In the genomic region with DNA sequence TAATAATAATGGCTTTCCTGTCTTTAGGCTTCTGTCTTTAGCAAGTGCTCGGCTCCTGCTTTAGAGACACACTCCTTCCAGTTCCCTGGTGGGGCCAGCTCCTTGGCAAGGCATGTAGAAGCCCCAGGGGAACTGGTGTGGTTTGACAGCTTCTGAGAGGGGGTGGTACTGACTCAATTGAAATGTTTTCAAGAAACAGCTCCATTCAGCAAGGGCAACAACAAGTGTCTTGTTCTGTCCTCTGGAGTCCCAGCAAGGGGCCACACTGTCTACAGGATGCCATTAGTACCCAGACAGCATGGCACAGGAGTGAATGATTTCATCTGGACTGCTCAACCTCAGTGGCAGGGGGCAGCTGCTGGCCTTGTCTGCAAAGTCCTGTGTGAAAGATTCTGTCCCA, we compare ENCODE assay signal across 9 mouse cellular contexts. TPM values are rescaled to one million over a fixed set of nuclear protein-coding genes. Genes with fewer than 3 reads are reported as not detected.
DNase-seq lines count a peak whose midpoint lies in the region; ATAC-seq lines count a peak whose summit lies in the region.
"Had no signal": no experiment of that assay in that cellular context is flagged by ENCODE, and none has a peak within 500 bp of the region (broad histone marks: within the 10 kb centered on the region; RNA-seq: fewer than 3 reads in every experiment).

No protein-coding gene starts in this region.

- no peak overlapping the region for H3K4me2 ChIP-seq in forebrain, embryonic 16.5 days (ENCODE audit: low read length)

- 0 out of 2 replicates have a peak, but pooled peaks cover 3% of the 10 kb centered on the region for H3K36me3 ChIP-seq in forebrain, embryonic 16.5 days (ENCODE audit: control insufficient read depth, insufficient read depth)

- 14% methylated on average over 1 of the region's 1 CpGs for WGBS in forebrain, embryonic 16.5 days

- DNase-seq in right cerebral cortex, adult 18-20 months = peak; percentile 25
- no peak for DNase-seq in right cerebral cortex, postnatal 25 days
- peak; percentile 33 to 73 for DNase-seq in layer of hippocampus, postnatal 14 days (ENCODE audit: low spot score in 2 of 2)
- DNase-seq in right cerebral cortex, postnatal 4 days = peak; percentile 20
- DNase-seq in thymus, postnatal 4 days = no peak
- DNase-seq in gastrocnemius, postnatal 10 days = no peak
- no peak for DNase-seq in kidney, postnatal 14 days
- DNase-seq: thymus, postnatal 25 days had no signal

- no peaks in the 10 kb centered on the region for H3K27me3 ChIP-seq in forebrain, embryonic 16.5 days (replicated peaks; ENCODE audit: control insufficient read depth, insufficient read depth, low read length)

- H3K4me3 ChIP-seq in forebrain, embryonic 16.5 days (replicated peaks; ENCODE audit: low read length) = no peak overlapping the region

- ATAC-seq in forebrain, embryonic 16.5 days = peak; percentile 87

- no peaks in the 10 kb centered on the region for H3K9me3 ChIP-seq in forebrain, embryonic 16.5 days (ENCODE audit: control insufficient read depth, low read length)

- peaks cover 14% of the 10 kb centered on the region for H3K4me1 ChIP-seq in forebrain, embryonic 16.5 days (replicated peaks; ENCODE audit: control insufficient read depth, insufficient read depth, low read length)

- H3K9ac ChIP-seq in forebrain, embryonic 16.5 days (replicated peaks; ENCODE audit: low read depth, low read length) = no peak overlapping the region

- no peak overlapping the region for H3K27ac ChIP-seq in forebrain, embryonic 16.5 days (ENCODE audit: low read length)

RNA-seq across cellular contexts. Expression of a gene that starts 51.0 kb away (rescaled TPM):
- 46.6 and 49.5 TPM in 2 replicates for polyA plus RNA-seq in forebrain, embryonic 16.5 days (2015; fragmentation: Nextera tagmentation; extraction: Ambion mirVana)
- 10 to 100 TPM; 56.2 to 59.8 TPM for total RNA-seq in layer of hippocampus, postnatal 14 days (2021)
- 10 to 100 TPM; 16.6 to 22.7 TPM for total RNA-seq in gastrocnemius, postnatal 10 days (2021)

Comparison
In these comparisons a context has a peak if more than half of its experiments do, and no peak if none do; other contexts are left out.
1. DNase-seq: peak in right cerebral cortex, adult 18-20 months (single experiment), layer of hippocampus, postnatal 14 days (2 of 2) and right cerebral cortex, postnatal 4 days (single experiment); none in right cerebral cortex, postnatal 25 days (single experiment), thymus, postnatal 4 days (single experiment), gastrocnemius, postnatal 10 days (single experiment) and kidney, postnatal 14 days (single experiment).